Mouse (Mus musculus): ENCODE measurements around the gene Rcor2.

GRCm38 (mm10) chr19:7262592-7262991 is 4.5 kb upstream of the Rcor2 start:
- TF ChIP-seq CTCF (IDR thresholded peaks at IDR 0.05) (no peak), POLR2A (IDR thresholded peaks at IDR 0.05; ENCODE audit: insufficient read depth, low read depth, low read length) (no peak), EP300 (IDR thresholded peaks at IDR 0.05; ENCODE audit: insufficient read depth, low read depth, low read length) (no peak)
